Mouse (Mus musculus) MEL (cell line): Measurements from ENCODE around the gene Gm20431. TPM values are rescaled to one million over a fixed set of nuclear protein-coding genes. Genes with fewer than 3 reads are reported as not detected.

Source experiments
- DNase-seq: peaks from one replicate; pipeline ENCODE4 v3.0.0; 2011; ENCODE audit warnings: low read depth, low spot score
- H3K27ac ChIP-seq: 2 replicates; pipeline ENCODE4 v1.5.1; 2012; ENCODE audit warnings: low read depth, mild to moderate bottlenecking, control low read depth, low read length, moderate library complexity; ENCODE audit not compliant: control insufficient read depth
- H3K27me3 ChIP-seq, 2 experiments: fragments of 150-350 bp in 1 of 2; sonication (generic) in 1 of 2; 2 replicates each; pipeline ENCODE4 v1.6.1; 2012; ENCODE audit warnings: low read length in 2 of 2, mild to moderate bottlenecking in 2 of 2, improper control_type of control experiment in 1 of 2, moderate library complexity in 1 of 2; ENCODE audit not compliant: insufficient read depth in 2 of 2, control insufficient read depth in 1 of 2
- H3K36me3 ChIP-seq, 2 experiments: 2 replicates each; pipeline ENCODE4 v1.6.1; 2012 to 2014; ENCODE audit warnings: low read length in 2 of 2, improper control_type of control experiment in 1 of 2, inconsistent platforms in 1 of 2, mild to moderate bottlenecking in 1 of 2; ENCODE audit not compliant: insufficient read depth in 2 of 2, control insufficient read depth in 1 of 2
- H3K4me1 ChIP-seq, 2 experiments: fragments of 150-350 bp in 1 of 2; sonication (generic) in 1 of 2; 2 replicates each; pipeline ENCODE4 v1.6.1; 2012; ENCODE audit warnings: low read length in 2 of 2, improper control_type of control experiment in 1 of 2, mild to moderate bottlenecking in 1 of 2; ENCODE audit not compliant: insufficient read depth in 2 of 2, control insufficient read depth in 1 of 2
- H3K4me3 ChIP-seq, 2 experiments: fragments of 150-350 bp in 1 of 2; sonication (generic) in 1 of 2; 2 replicates each; pipeline ENCODE4 v1.5.1; 2012; ENCODE audit warnings: low read depth in 2 of 2, low read length in 2 of 2, mild to moderate bottlenecking in 2 of 2, moderate library complexity in 2 of 2, control low read depth in 1 of 2, improper control_type of control experiment in 1 of 2; ENCODE audit not compliant: control insufficient read depth in 1 of 2, insufficient read depth in 1 of 2
- H3K79me2 ChIP-seq: 2 replicates; pipeline ENCODE4 v1.6.1; 2012; ENCODE audit warnings: mild to moderate bottlenecking, low read length, moderate library complexity; ENCODE audit not compliant: control insufficient read depth, poor library complexity, insufficient read depth
- H3K9ac ChIP-seq: 2 replicates; pipeline ENCODE4 v1.6.1; 2012; ENCODE audit warnings: low read depth, mild to moderate bottlenecking, control low read depth, low read length, moderate library complexity; ENCODE audit not compliant: control insufficient read depth, poor library complexity, severe bottlenecking
- H3K9me3 ChIP-seq: fragments of 150-350 bp; sonication (generic); replicated peaks from 2 replicates; pipeline ENCODE4 v1.6.1; 2012; ENCODE audit warnings: mild to moderate bottlenecking, low read length, improper control_type of control experiment, moderate library complexity; ENCODE audit not compliant: insufficient read depth
- BHLHE40 ChIP-seq: IDR thresholded peaks from 2 replicates; pipeline ENCODE4 v1.6.1; 2012; ENCODE audit warnings: low read depth, mild to moderate bottlenecking, inconsistent platforms, low read length, improper control_type of control experiment, borderline replicate concordance
- CHD1 ChIP-seq: IDR thresholded peaks from 2 replicates; pipeline ENCODE4 v1.6.1; 2012; ENCODE audit warnings: low read depth, mild to moderate bottlenecking, inconsistent platforms, low read length, improper control_type of control experiment
- E2F4 ChIP-seq: IDR thresholded peaks from 2 replicates; pipeline ENCODE4 v1.6.1; 2011; ENCODE audit warnings: low read depth, low read length, improper control_type of control experiment, borderline replicate concordance
- ELF1 ChIP-seq: IDR thresholded peaks from 2 replicates; pipeline ENCODE4 v1.6.1; 2014; ENCODE audit warnings: low read depth, mild to moderate bottlenecking, inconsistent platforms, low read length, improper control_type of control experiment, moderate library complexity
- GABPA ChIP-seq: IDR thresholded peaks from 2 replicates; pipeline ENCODE4 v1.6.1; 2012; ENCODE audit warnings: low read depth, mild to moderate bottlenecking, inconsistent platforms, low read length, improper control_type of control experiment, moderate library complexity
- GATA1 ChIP-seq: IDR thresholded peaks from 2 replicates; pipeline ENCODE4 v1.6.1; 2011; ENCODE audit warnings: low read depth, low read length, improper control_type of control experiment
- HCFC1 ChIP-seq: IDR thresholded peaks from 2 replicates; pipeline ENCODE4 v1.6.1; 2012; ENCODE audit warnings: low read depth, mild to moderate bottlenecking, inconsistent platforms, low read length, improper control_type of control experiment, moderate library complexity
- JUND ChIP-seq: IDR thresholded peaks from 2 replicates; pipeline ENCODE4 v1.6.1; 2011; ENCODE audit warnings: low read depth, mild to moderate bottlenecking, improper control_type of control experiment, low read length
- KAT2A ChIP-seq: conservative IDR thresholded peaks from 2 replicates; pipeline ENCODE4 v1.6.1; 2012; ENCODE audit warnings: low read depth, low read length, improper control_type of control experiment, inconsistent platforms
- MAFK ChIP-seq: IDR thresholded peaks from 2 replicates; pipeline ENCODE4 v1.6.1; 2011; ENCODE audit warnings: low read depth, mild to moderate bottlenecking, low read length, improper control_type of control experiment, borderline replicate concordance
- MAZ ChIP-seq: IDR thresholded peaks from 2 replicates; pipeline ENCODE4 v1.6.1; 2012; ENCODE audit warnings: low read depth, mild to moderate bottlenecking, inconsistent platforms, low read length, improper control_type of control experiment
- MXI1 ChIP-seq: IDR thresholded peaks from 2 replicates; pipeline ENCODE4 v1.6.1; 2011; ENCODE audit warnings: mild to moderate bottlenecking, low read depth, low read length, improper control_type of control experiment
- MYB ChIP-seq: IDR thresholded peaks from 2 replicates; pipeline ENCODE4 v1.6.1; 2011; ENCODE audit warnings: mild to moderate bottlenecking, low read depth, low read length, improper control_type of control experiment
- MYC ChIP-seq: IDR thresholded peaks from 2 replicates; pipeline ENCODE4 v1.6.1; 2011; ENCODE audit warnings: low read depth, mild to moderate bottlenecking, low read length, improper control_type of control experiment, moderate library complexity
- NELFE ChIP-seq: IDR thresholded peaks from 2 replicates; pipeline ENCODE4 v1.6.1; 2011; ENCODE audit warnings: low read depth, low read length, improper control_type of control experiment
- NRF1 ChIP-seq: IDR thresholded peaks from 2 replicates; pipeline ENCODE4 v1.6.1; 2014; ENCODE audit warnings: low read depth, mild to moderate bottlenecking, inconsistent platforms, low read length, improper control_type of control experiment, moderate library complexity; ENCODE audit not compliant: poor library complexity, insufficient read depth, severe bottlenecking
- POLR2A ChIP-seq, 2 experiments: IDR thresholded peaks; 2 replicates each; pipeline ENCODE4 v1.6.1; 2011 to 2012; ENCODE audit warnings: low read length in 2 of 2, mild to moderate bottlenecking in 2 of 2, control low read depth in 1 of 2, improper control_type of control experiment in 1 of 2, low read depth in 1 of 2, moderate library complexity in 1 of 2; ENCODE audit not compliant: control insufficient read depth in 1 of 2, insufficient read depth in 1 of 2, poor library complexity in 1 of 2
- POLR2AphosphoS2 ChIP-seq: IDR thresholded peaks from 2 replicates; pipeline ENCODE4 v1.6.1; 2011; ENCODE audit warnings: low read length, improper control_type of control experiment
- RCOR1 ChIP-seq: IDR thresholded peaks from 2 replicates; pipeline ENCODE4 v1.6.1; 2012; ENCODE audit warnings: low read depth, mild to moderate bottlenecking, inconsistent platforms, low read length, improper control_type of control experiment
- SIN3A ChIP-seq: IDR thresholded peaks from 2 replicates; pipeline ENCODE4 v1.6.1; 2012; ENCODE audit warnings: low read length, improper control_type of control experiment, inconsistent platforms
- TBP ChIP-seq: IDR thresholded peaks from 2 replicates; pipeline ENCODE4 v1.8.0; 2011; ENCODE audit warnings: low read depth, low read length, improper control_type of control experiment
- TCF12 ChIP-seq: IDR thresholded peaks from 2 replicates; pipeline ENCODE4 v1.6.1; 2014; ENCODE audit warnings: low read depth, mild to moderate bottlenecking, inconsistent platforms, low read length, improper control_type of control experiment, moderate library complexity
- USF1 ChIP-seq: IDR thresholded peaks from 2 replicates; pipeline ENCODE4 v1.6.1; 2014; ENCODE audit warnings: low read depth, mild to moderate bottlenecking, inconsistent platforms, low read length, improper control_type of control experiment, moderate library complexity
- USF2 ChIP-seq, 2 experiments: IDR thresholded peaks; 2 replicates each; pipeline ENCODE4 v1.6.1; 2011 to 2012; ENCODE audit warnings: improper control_type of control experiment in 2 of 2, low read length in 2 of 2, borderline replicate concordance in 1 of 2, inconsistent platforms in 1 of 2, low read depth in 1 of 2, mild to moderate bottlenecking in 1 of 2; ENCODE audit not compliant: insufficient read depth in 1 of 2
- ZC3H11A ChIP-seq: IDR thresholded peaks from 2 replicates; pipeline ENCODE4 v1.6.1; 2012; ENCODE audit warnings: low read depth, mild to moderate bottlenecking, inconsistent platforms, low read length, improper control_type of control experiment
- ZMIZ1 ChIP-seq: IDR thresholded peaks from 2 replicates; pipeline ENCODE4 v1.6.1; 2012; ENCODE audit warnings: low read depth, mild to moderate bottlenecking, inconsistent platforms, low read length, improper control_type of control experiment, moderate library complexity
- polyA plus RNA-seq, 2 experiments: library from polyadenylated mRNA; stranded (reverse) in 1 of 2; unstranded in 1 of 2; fragments of >175 nt in 1 of 2; fragments of >200 nt in 1 of 2; gene quantifications; 2 replicates each; pipeline versions ENCODE4 v1.2.1 to v1.2.4; 2012; ENCODE audit warnings: low replicate concordance in 2 of 2, low read depth in 1 of 2; ENCODE audit not compliant: insufficient read length in 2 of 2, insufficient read depth in 1 of 2, missing spikeins in 1 of 2
- total RNA-seq: library from RNA; depleted of rRNA; stranded (reverse); fragments of 300-350 nt; gene quantifications from 2 replicates; pipeline ENCODE4 v1.2.3, GENCODE M21; 2012

Gm20431 gene
- total and polyA plus RNA-seq, 3 experiments = 5.9 to 8.1 TPM; not detected in 1

- no peak for TF ChIP-seq E2F4
- TF ChIP-seq ELF1 = no peak
- TF ChIP-seq TCF12 = no peak
Observed at GRCm38 (mm10) chr2:167668426-167668825, 7.1 kb upstream of the Gm20431 start (continued).

- no peaks in the 10 kb centered on the region for H3K36me3 ChIP-seq
- TF ChIP-seq GABPA = no peak
- TF ChIP-seq POLR2A (IDR thresholded peaks at IDR 0.05; ENCODE audit: control insufficient read depth in 1 of 2, insufficient read depth in 1 of 2, low read depth in 1 of 2, low read length in 2 of 2, poor library complexity in 1 of 2) = no peak
- TF ChIP-seq USF2 (IDR thresholded peaks at IDR 0.05; ENCODE audit: borderline replicate concordance in 1 of 2, insufficient read depth in 1 of 2, low read depth in 1 of 2, low read length in 2 of 2) = no peak
- no peak for TF ChIP-seq MXI1
- TF ChIP-seq BHLHE40 = no peak
- TF ChIP-seq POLR2AphosphoS2 = no peak
- no peak for TF ChIP-seq CHD1
- no peak for TF ChIP-seq TCF12
- no peak for TF ChIP-seq MAFK
- no peak for TF ChIP-seq USF1
- TF ChIP-seq MAZ = no peak
- TF ChIP-seq, all 39 proteins: peak for 0
- peaks cover 1% of the 10 kb centered on the region for H3K79me2 ChIP-seq
- no peak for DNase-seq
- no peak overlapping the region for H3K4me3 ChIP-seq
- H3K9me3 ChIP-seq = no peaks in the 10 kb centered on the region
- no peak overlapping the region for H3K9ac ChIP-seq
- peaks cover 0 to 1% of the 10 kb centered on the region in 2 experiments; a peak in 1 of 4 replicates for H3K27me3 ChIP-seq
- peaks cover 0 to 6% of the 10 kb centered on the region in 2 experiments; a peak in 3 of 4 replicates for H3K4me1 ChIP-seq
- H3K27ac ChIP-seq = no peak overlapping the region
Observed at GRCm38 (mm10) chr2:167665972-167666713, 4.8 kb upstream of the Gm20431 start.

GRCm38 (mm10) chr2:167662713-167663112, 1.4 kb upstream of the Gm20431 start:
- peaks cover 0 to 1% of the 10 kb centered on the region in 2 experiments; a peak in 1 of 4 replicates for H3K27me3 ChIP-seq
- H3K4me1 ChIP-seq = peaks cover 0 to 16% of the 10 kb centered on the region in 2 experiments; a peak in 3 of 4 replicates
- no peaks in the 10 kb centered on the region for H3K9me3 ChIP-seq
- H3K79me2 ChIP-seq = peaks cover 10% of the 10 kb centered on the region
- no peak for DNase-seq
- TF ChIP-seq TBP = no peak
- no peak for TF ChIP-seq JUND
- no peak for TF ChIP-seq MAZ
- TF ChIP-seq MYB = no peak
- TF ChIP-seq MYC = no peak
- TF ChIP-seq NRF1 = no peak
- no peak for TF ChIP-seq KAT2A
- TF ChIP-seq BHLHE40 = no peak
- TF ChIP-seq USF2 (IDR thresholded peaks at IDR 0.05; ENCODE audit: borderline replicate concordance in 1 of 2, insufficient read depth in 1 of 2, low read depth in 1 of 2, low read length in 2 of 2) = no peak
- no peak for TF ChIP-seq HCFC1
- TF ChIP-seq ZMIZ1 = no peak
- no peak for TF ChIP-seq GABPA
- TF ChIP-seq GATA1 = no peak
- no peak for TF ChIP-seq TCF12
- TF ChIP-seq SIN3A = no peak
- TF ChIP-seq MAFK = no peak
- TF ChIP-seq NELFE = no peak
- TF ChIP-seq ZC3H11A = no peak
- TF ChIP-seq RCOR1 = no peak
- TF ChIP-seq CHD1 = no peak
- H3K4me3 ChIP-seq = no peak overlapping the region
- H3K36me3 ChIP-seq = peaks cover 0 to 2% of the 10 kb centered on the region in 2 experiments; a peak in 1 of 4 replicates
- no peak overlapping the region for H3K27ac ChIP-seq
- no peak overlapping the region for H3K9ac ChIP-seq
